Mouse (Mus musculus): ENCODE data around the gene Mcoln2.

GRCm38 (mm10) chr3:146122807-146123463 lies 26.7 kb upstream of the Mcoln2 start:
- TF ChIP-seq CTCF (IDR thresholded peaks at IDR 0.05; ENCODE audit: low read depth) (no peak), EP300 (IDR thresholded peaks at IDR 0.05; ENCODE audit: low read depth) (no peak)

All from liver, postnatal 0 days (tissue).